Mouse (Mus musculus) stomach, embryonic 15.5 days (tissue): Measurements from ENCODE around the gene Rassf3. TPM values are rescaled to one million over a fixed set of nuclear protein-coding genes. Genes with fewer than 3 reads are reported as not detected.

Experiments used
- ATAC-seq: fragments of 200-750 bp; cut with Nextera tagmentation; 2 replicates; pipeline ENCODE4 v1.8.0; 2017; ENCODE audit warnings: low read depth, moderate number of reproducible peaks, moderate TSS enrichment; ENCODE audit not compliant: insufficient read depth, low FRiP score
- H3K27ac ChIP-seq: fragments of 300-500 bp; sonication (generic); 2 replicates; pipeline ENCODE4 v1.5.1; 2015; ENCODE audit warnings: mild to moderate bottlenecking, inconsistent platforms
- H3K27me3 ChIP-seq: fragments of 300-500 bp; sonication (generic); replicated peaks from 2 replicates; pipeline ENCODE4 v1.6.1; 2015; ENCODE audit warnings: inconsistent platforms
- H3K36me3 ChIP-seq: fragments of 300-500 bp; sonication (generic); 2 replicates; pipeline ENCODE4 v1.6.1; 2015; ENCODE audit warnings: inconsistent platforms
- H3K4me1 ChIP-seq: fragments of 300-500 bp; sonication (generic); 2 replicates; pipeline ENCODE4 v1.6.1; 2015; ENCODE audit warnings: inconsistent platforms
- H3K4me2 ChIP-seq: fragments of 300-500 bp; sonication (generic); 2 replicates; pipeline ENCODE4 v1.6.1; 2015; ENCODE audit warnings: mild to moderate bottlenecking, inconsistent platforms
- H3K4me3 ChIP-seq: fragments of 300-500 bp; sonication (generic); replicated peaks from 2 replicates; pipeline ENCODE4 v1.5.1; 2015; ENCODE audit warnings: inconsistent platforms
- H3K9ac ChIP-seq: fragments of 300-500 bp; sonication (generic); 2 replicates; pipeline ENCODE4 v1.6.1; 2015; ENCODE audit warnings: inconsistent platforms
- H3K9me3 ChIP-seq: fragments of 300-500 bp; sonication (generic); 2 replicates; pipeline ENCODE4 v1.6.1; 2016; ENCODE audit warnings: inconsistent platforms
- WGBS: fragments of 180-500 bp; shearing (Covaris S2); methylation state at CpG from one replicate; pipeline ENCODE4 v1.1.7; 2015; 5-methylcytosine and 5-hydroxymethylcytosine counted together
- polyA plus RNA-seq: library from polyadenylated mRNA; unstranded; fragments of >200 nt; fragmentation: Nextera tagmentation; extraction: Ambion mirVana; gene quantifications from 2 replicates; pipeline ENCODE4 v1.2.1, GENCODE M21; 2015

Rassf3 gene
- polyA plus RNA-seq, 1 experiment from 2014 or later: 22.4 TPM

DNA sequence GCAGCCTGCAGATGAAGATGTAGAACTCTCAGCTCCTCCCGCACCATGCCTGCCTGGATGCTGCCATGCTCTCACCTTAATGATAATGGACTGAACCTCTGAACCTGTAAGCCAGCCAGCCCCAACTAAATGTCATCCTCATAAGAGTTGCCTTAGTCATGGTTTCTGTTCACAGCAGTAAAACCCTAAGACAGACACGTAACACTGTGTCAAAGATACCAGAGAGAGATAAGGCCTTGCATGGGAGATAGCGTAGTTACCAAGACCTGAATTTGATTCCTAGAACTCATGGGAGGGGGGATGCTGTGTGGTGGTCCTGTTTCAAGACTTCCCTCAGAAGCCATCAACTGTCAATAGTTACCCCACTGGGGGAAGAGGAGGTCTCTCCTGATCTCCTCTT lies 20.6 kb downstream of the Rassf3 start:
- Histone ChIP-seq H3K4me2 (no peak overlapping the region), H3K36me3 (peaks cover 3% of the 10 kb centered on the region; the same call in 1 of the 2 replicates), H3K9ac (no peak overlapping the region), H3K4me1 (peaks cover 2% of the 10 kb centered on the region; the same call in 1 of the 2 replicates), H3K27ac (no peak overlapping the region), H3K4me3 (no peak overlapping the region), H3K9me3 (no peaks in the 10 kb centered on the region), H3K27me3 (no peaks in the 10 kb centered on the region)
- WGBS: 82% methylated on average over 3 of the region's 3 CpGs
- no peak for ATAC-seq

DNA sequence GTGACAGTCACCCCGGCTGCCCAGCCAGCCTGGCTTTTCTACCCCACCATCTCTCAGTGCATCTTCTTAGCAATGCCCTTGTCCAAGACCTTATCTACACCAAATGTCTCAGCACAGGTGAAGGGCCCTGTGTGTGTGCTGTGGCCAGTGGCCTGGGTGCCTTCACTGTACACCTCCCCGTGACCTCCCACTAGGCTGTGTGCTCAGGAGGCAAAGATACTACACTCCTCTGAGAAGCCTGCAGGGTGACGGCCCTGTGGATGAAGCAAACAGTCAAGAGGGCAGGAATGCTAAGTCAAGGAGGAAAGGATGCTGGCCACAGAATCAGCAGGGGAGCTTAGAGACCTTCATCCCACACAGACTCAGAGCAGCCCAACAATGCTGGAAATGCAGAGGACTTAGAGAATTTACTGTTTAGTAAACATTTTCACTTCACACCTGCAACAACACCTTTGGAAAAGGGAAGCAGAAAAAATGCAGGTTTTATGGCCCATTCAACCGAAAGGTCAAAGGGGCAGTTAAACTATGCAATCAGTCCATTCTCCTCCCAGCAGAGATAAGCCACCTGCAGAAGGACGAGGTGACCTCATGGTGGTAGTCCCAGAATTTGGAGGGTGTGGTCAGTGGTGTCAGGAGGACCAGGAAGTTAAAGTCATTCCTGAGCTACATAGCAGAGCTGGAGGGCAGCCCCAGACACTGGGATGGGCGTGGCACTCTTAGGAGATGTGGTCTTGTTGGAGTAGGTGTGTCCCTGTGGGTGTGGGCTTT lies 21.3 kb downstream of the Rassf3 start:
- 61% methylated on average over 6 of the region's 6 CpGs for WGBS
- H3K4me1 ChIP-seq: peaks cover 2% of the 10 kb centered on the region; the same call in 1 of the 2 replicates
- no peaks in the 10 kb centered on the region for H3K27me3 ChIP-seq
- no peaks in the 10 kb centered on the region for H3K9me3 ChIP-seq
- H3K27ac ChIP-seq: 0 out of 2 replicates have a peak overlapping the region, but pooled peaks have one; percentile 4
- no peak overlapping the region for H3K9ac ChIP-seq
- no peak overlapping the region for H3K4me2 ChIP-seq
- H3K4me3 ChIP-seq: no peak overlapping the region
- peak; percentile 79 for ATAC-seq
- peaks cover 3% of the 10 kb centered on the region; the same call in 1 of the 2 replicates for H3K36me3 ChIP-seq

DNA sequence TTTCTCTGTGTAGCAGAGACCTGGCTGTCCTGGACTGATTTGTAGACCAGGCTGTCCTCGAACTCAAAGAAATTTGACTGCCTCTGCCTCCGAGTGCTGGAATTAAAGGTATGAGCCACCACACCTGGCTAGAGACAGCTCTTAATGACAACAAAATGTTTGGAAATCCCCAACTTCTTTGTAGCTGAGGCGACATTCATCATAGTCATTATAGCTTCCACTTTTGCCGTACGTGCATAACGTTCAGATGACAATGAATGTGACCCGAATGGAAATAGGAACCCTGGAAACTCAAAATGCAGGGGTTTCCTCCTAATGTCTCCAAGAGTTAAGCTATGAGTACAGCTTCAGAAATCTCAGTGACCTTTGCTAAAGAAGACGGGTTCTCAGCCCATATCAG lies 22.1 kb downstream of the Rassf3 start:
- Histone ChIP-seq H3K9me3 (no peaks in the 10 kb centered on the region), H3K27ac (no peak overlapping the region), H3K36me3 (peaks cover 3% of the 10 kb centered on the region; the same call in 1 of the 2 replicates), H3K4me2 (no peak overlapping the region), H3K27me3 (no peaks in the 10 kb centered on the region), H3K9ac (no peak overlapping the region), H3K4me3 (no peak overlapping the region), H3K4me1 (0 out of 2 replicates have a peak, but pooled peaks cover 2% of the 10 kb centered on the region)
- WGBS: 61% methylated on average over 8 of the region's 8 CpGs
- ATAC-seq: no peak

DNA sequence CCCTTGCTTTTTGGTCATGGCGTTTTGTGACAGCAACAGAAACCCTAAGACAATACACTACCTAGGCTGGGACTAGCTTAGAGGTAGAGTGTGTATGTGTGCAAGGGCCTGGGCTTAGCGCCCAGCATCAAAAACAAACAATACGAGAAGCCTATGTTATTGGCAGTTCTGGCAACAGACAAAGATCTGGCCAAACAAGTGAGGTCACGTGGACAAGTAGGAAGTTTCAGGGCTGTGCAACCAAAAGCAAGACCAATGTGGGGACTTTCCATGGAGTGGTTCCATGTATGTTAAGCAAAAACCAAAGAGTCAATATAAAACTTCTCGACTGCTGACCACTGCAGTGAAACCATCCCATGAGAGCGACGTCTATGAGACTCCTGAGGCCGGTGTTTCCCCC lies 30.3 kb downstream of the Rassf3 start:
- 0 out of 2 replicates have a peak, but pooled peaks have one; percentile 47 for ATAC-seq
- no peaks in the 10 kb centered on the region for H3K27me3 ChIP-seq
- 77% methylated on average over 8 of the region's 8 CpGs for WGBS
- no peak overlapping the region for H3K27ac ChIP-seq
- H3K4me1 ChIP-seq: 0 out of 2 replicates have a peak, but pooled peaks cover 7% of the 10 kb centered on the region
- no peak overlapping the region for H3K9ac ChIP-seq
- H3K4me2 ChIP-seq: no peak overlapping the region
- no peaks in the 10 kb centered on the region for H3K9me3 ChIP-seq
- H3K36me3 ChIP-seq: no peaks in the 10 kb centered on the region; the same call in 1 of the 2 replicates
- H3K4me3 ChIP-seq: no peak overlapping the region

DNA sequence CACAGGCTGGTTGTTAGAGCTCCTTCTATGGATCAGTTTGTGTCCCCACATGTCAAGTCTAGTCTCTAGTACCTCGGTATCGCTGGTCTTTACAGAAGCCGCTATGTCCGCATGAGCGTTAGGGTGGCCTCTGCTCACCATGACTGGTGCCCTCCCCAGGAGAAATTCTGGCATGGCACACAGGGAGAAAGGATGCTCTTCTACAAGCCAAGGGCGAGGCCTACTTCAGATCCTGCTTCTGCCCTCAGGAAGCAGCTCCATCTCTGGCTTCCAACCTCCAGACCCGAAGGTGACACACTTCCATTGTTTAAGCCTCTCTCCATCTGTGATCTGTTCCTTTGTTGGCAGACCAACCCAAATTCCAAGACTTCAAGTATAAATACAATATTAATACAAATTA lies 31.9 kb downstream of the Rassf3 start:
- H3K4me1 ChIP-seq: 0 out of 2 replicates have a peak, but pooled peaks cover 16% of the 10 kb centered on the region
- H3K9ac ChIP-seq: no peak overlapping the region
- no peak for ATAC-seq
- no peaks in the 10 kb centered on the region for H3K9me3 ChIP-seq
- H3K4me2 ChIP-seq: no peak overlapping the region
- 86% methylated on average over 7 of the region's 7 CpGs for WGBS
- no peak overlapping the region for H3K4me3 ChIP-seq
- H3K27ac ChIP-seq: no peak overlapping the region
- no peaks in the 10 kb centered on the region for H3K36me3 ChIP-seq
- no peaks in the 10 kb centered on the region for H3K27me3 ChIP-seq

DNA sequence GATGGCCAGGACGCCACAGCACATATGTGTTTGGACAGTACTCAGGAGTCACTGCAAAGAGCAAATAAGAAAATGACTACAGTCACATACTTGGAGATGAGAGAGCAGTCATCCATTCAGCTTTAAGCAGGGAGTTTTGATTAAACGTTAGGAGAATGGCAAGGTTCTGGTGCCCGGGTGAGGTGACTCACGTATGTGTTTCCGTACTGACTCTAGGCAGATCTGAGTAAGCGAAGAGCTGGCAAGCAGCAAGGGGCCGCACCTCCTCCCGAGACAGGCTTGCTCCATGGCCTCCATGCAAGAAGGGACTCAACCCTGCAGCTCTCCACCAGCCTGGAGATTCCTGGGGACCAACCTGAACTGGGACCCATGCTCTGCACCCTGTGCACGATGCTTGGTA lies 32.4 kb downstream of the Rassf3 start:
- Histone ChIP-seq H3K9ac (no peak overlapping the region), H3K4me2 (no peak overlapping the region), H3K9me3 (no peaks in the 10 kb centered on the region), H3K4me1 (0 out of 2 replicates have a peak, but pooled peaks cover 19% of the 10 kb centered on the region), H3K27me3 (no peaks in the 10 kb centered on the region), H3K27ac (no peak overlapping the region), H3K4me3 (no peak overlapping the region), H3K36me3 (no peaks in the 10 kb centered on the region)
- 81% methylated on average over 9 of the region's 9 CpGs for WGBS
- no peak for ATAC-seq

DNA sequence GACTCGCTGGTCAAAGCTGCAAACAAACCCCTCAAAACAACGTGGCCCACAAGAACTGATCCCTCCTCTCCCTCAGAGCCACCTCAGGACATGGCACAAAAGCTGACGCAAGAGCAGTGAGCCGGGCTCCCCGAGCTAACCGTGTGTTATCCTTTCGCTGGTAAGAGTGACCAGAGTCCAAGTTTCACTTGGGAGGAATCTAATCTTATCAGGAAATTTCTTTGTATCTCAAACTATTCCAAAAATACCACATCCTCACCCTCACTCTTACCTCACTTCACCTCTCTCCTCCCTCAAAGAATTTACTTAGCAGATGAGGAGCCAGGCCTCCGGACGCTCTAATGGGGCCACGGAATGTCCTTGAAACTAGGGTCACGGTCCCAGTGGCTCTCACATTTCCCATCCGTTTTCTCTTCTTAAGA lies 36.8 kb downstream of the Rassf3 start:
- Histone ChIP-seq H3K27ac (no peak overlapping the region), H3K4me3 (no peak overlapping the region), H3K36me3 (no peaks in the 10 kb centered on the region), H3K9me3 (no peaks in the 10 kb centered on the region), H3K27me3 (no peaks in the 10 kb centered on the region), H3K4me2 (no peak overlapping the region), H3K9ac (no peak overlapping the region), H3K4me1 (peaks cover 43% of the 10 kb centered on the region)
- 66% methylated on average over 12 of the region's 12 CpGs for WGBS
- no peak for ATAC-seq

DNA sequence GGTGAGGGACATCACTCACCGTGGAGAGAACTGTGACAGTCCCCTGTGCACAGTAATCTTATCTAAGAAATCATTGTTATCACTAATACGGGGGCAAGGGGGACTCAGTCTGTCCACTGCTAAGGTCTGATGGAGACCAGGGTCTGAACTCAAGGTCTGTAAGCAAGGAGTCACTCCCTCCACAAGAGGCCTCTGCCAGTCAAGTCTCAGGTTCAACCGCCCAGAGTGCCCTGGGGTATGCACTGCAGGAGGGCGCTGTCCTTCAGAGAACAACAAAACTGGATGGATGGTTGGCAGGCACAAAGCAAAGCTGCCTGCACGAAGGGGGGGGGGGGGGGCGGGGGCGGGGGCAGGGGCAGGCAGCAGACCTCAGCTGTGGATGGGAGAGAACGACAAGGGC lies 38.0 kb downstream of the Rassf3 start:
- H3K4me1 ChIP-seq: peaks cover 49% of the 10 kb centered on the region
- no peaks in the 10 kb centered on the region for H3K36me3 ChIP-seq
- H3K4me3 ChIP-seq: no peak overlapping the region
- 67% methylated on average over 7 of the region's 8 CpGs for WGBS
- no peak overlapping the region for H3K9ac ChIP-seq
- no peak overlapping the region for H3K4me2 ChIP-seq
- H3K27ac ChIP-seq: no peak overlapping the region
- no peaks in the 10 kb centered on the region for H3K27me3 ChIP-seq
- no peak for ATAC-seq
- H3K9me3 ChIP-seq: no peaks in the 10 kb centered on the region

DNA sequence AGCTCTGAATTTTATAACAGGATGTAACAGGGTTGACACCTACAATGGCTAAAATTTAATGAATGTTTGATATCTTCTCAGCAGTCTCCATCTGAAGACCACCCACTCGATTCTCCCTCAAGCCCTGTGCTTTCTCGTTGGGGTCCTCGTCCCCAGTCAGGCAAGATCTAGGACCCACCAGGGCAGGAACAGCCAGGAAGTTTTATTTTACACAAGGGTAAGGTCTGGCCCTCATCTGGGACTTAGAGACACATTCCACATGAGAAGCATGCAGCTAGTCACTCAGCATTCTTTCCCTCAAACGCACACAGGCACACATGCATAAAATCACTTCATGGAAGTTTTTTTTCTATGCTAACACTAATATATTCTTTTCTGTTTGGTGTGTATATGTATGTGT lies 39.5 kb downstream of the Rassf3 start:
- H3K4me2 ChIP-seq: no peak overlapping the region
- no peak overlapping the region for H3K9ac ChIP-seq
- no peak for ATAC-seq
- H3K4me3 ChIP-seq: no peak overlapping the region
- no peaks in the 10 kb centered on the region for H3K36me3 ChIP-seq
- 22% methylated on average over 4 of the region's 4 CpGs for WGBS
- H3K27ac ChIP-seq: peak overlapping the region; percentile 58
- H3K9me3 ChIP-seq: no peaks in the 10 kb centered on the region
- peaks cover 57% of the 10 kb centered on the region for H3K4me1 ChIP-seq
- H3K27me3 ChIP-seq: no peaks in the 10 kb centered on the region

DNA sequence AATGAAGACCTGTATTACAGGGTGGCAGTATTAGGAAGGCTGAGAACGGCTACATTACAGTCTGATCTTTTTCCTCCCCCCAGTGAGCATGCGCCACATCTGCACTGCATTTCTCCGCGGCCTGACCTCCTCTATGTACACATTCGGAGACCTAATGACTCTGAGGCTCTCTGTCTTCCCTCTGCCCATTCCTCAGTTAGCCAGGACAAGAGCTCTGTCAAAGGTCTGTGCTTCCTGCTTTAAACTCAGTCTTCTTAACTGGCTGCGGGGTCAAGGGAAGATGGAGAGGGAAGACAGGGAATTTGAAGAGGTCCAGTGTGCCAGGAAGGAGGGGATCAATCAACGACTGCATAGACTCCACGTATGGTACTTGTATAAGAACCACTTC lies 39.9 kb downstream of the Rassf3 start:
- Histone ChIP-seq H3K36me3 (no peaks in the 10 kb centered on the region), H3K4me2 (peak overlapping the region; percentile 27), H3K4me1 (peaks cover 61% of the 10 kb centered on the region), H3K9me3 (no peaks in the 10 kb centered on the region), H3K27me3 (no peaks in the 10 kb centered on the region), H3K9ac (no peak overlapping the region), H3K4me3 (no peak overlapping the region), H3K27ac (peak overlapping the region; percentile 58)
- ATAC-seq: no peak
- WGBS: 20% methylated on average over 8 of the region's 8 CpGs

DNA sequence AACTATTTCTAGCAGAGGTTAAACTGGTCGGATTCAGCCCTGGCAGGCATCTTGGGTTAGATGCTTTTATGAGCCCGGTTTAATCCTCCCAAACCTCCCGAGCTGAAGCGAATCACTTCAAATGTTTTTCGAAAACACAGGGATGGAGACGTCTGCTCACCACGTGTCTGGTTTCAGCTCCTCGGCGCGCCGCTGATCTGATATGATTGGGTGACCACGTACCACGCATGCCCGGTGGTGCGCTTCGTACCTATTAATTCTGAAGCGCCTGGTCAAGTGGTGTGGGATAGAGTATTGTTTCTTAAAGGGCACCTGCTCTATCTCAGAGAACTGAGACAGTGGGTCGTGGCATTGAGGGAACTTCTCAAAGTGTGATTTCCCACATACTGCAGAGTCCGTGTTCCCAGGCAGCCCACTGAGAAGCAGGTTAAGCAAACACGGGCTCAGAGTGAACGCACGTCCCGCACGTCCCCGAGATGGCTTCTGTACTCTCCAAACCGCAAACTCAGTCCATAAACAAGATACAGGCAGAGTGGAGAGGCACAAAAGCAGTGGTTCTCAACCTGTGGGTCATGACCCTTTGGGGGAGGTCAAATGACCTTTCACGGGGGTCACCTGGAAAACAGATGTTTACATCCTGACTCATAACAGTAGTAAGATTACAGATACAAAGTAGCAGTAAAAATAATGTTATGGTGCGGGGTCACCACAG lies 40.4 kb downstream of the Rassf3 start:
- Histone ChIP-seq H3K36me3 (no peaks in the 10 kb centered on the region), H3K9ac (no peak overlapping the region), H3K4me2 (peak overlapping the region; percentile 27), H3K27me3 (no peaks in the 10 kb centered on the region), H3K4me1 (peaks cover 63% of the 10 kb centered on the region), H3K27ac (peak overlapping the region; percentile 58), H3K4me3 (no peak overlapping the region), H3K9me3 (no peaks in the 10 kb centered on the region)
- ATAC-seq: no peak
- WGBS: 43% methylated on average over 28 of the region's 28 CpGs

DNA sequence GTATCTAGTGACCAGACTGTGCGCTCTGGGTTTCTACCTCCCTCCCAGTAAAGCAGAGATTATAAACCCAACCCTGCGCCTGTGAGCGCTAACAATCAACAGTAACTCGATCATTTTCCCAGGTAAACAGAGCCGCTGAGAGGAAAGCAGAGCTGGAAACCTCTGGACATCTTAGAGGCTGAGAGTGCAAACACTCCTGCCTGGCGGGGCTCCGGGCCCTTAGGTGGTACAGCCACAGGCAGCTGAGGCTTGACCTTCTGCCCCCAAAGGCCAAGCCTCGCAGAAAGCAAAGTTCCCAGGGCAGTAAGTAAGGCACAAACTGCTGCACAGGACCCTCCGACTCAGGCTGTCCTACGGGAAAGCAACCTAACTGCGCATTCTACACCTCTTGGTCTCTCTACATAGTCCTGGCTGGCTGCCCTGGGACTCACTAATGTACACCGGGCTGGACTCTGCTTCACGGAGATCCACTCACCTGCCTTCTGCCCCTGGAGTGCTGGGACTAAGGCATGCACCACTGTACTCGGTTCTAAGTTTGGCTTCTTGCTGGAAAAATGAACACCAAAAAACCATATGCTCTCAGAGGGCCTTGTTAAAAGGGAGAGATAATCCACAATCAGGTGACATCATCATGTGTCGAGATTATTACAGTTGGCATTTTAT lies 41.6 kb downstream of the Rassf3 start:
- no peaks in the 10 kb centered on the region for H3K27me3 ChIP-seq
- H3K9me3 ChIP-seq: no peaks in the 10 kb centered on the region
- 59% methylated on average over 15 of the region's 15 CpGs for WGBS
- H3K4me3 ChIP-seq: no peak overlapping the region
- no peak overlapping the region for H3K4me2 ChIP-seq
- no peak overlapping the region for H3K9ac ChIP-seq
- H3K27ac ChIP-seq: peak overlapping the region; percentile 72
- ATAC-seq: no peak
- peaks cover 67% of the 10 kb centered on the region for H3K4me1 ChIP-seq
- no peaks in the 10 kb centered on the region for H3K36me3 ChIP-seq
